In genomic region chr11:100745085-100745484, GRCm38 (mm10) we compare ENCODE assay signal across 8 mouse cellular contexts. TPM values are rescaled to one million over a fixed set of nuclear protein-coding genes. Genes with fewer than 3 reads are reported as not detected.
DNase-seq lines count a peak whose midpoint lies in the region; ATAC-seq lines count a peak whose summit lies in the region.
"Had no signal": no experiment of that assay in that cellular context is flagged by ENCODE, and none has a peak within 500 bp of the region (broad histone marks: within the 10 kb centered on the region; RNA-seq: fewer than 3 reads in every experiment).

No protein-coding gene starts in this region.

- 10% methylated on average over 6 of the region's 6 CpGs for WGBS in hindbrain, embryonic 14.5 days
- WGBS in midbrain, embryonic 15.5 days: 12% methylated on average over 6 of the region's 6 CpGs

- H3K27ac ChIP-seq in hindbrain, embryonic 14.5 days: no peak overlapping the region
- H3K27ac ChIP-seq in midbrain, embryonic 15.5 days: no peak overlapping the region
- H3K27ac ChIP-seq: neural tube, embryonic 12.5 days had no signal

- no peaks in the 10 kb centered on the region for H3K4me1 ChIP-seq in hindbrain, embryonic 14.5 days (replicated peaks; ENCODE audit: control insufficient read depth, insufficient read depth, low read length)
- H3K4me1 ChIP-seq in midbrain, embryonic 15.5 days: no peaks in the 10 kb centered on the region
- H3K4me1 ChIP-seq: neural tube, embryonic 12.5 days had no signal

- no peak overlapping the region; the same call in 1 of the 2 replicates for H3K9ac ChIP-seq in hindbrain, embryonic 14.5 days
- no peak overlapping the region for H3K9ac ChIP-seq in midbrain, embryonic 15.5 days
- H3K9ac ChIP-seq: neural tube, embryonic 12.5 days had no signal

- no peak overlapping the region for H3K4me2 ChIP-seq in hindbrain, embryonic 14.5 days (replicated peaks)
- H3K4me2 ChIP-seq in midbrain, embryonic 15.5 days: no peak overlapping the region
- H3K4me2 ChIP-seq: neural tube, embryonic 12.5 days had no signal

- no peak overlapping the region for H3K4me3 ChIP-seq in hindbrain, embryonic 14.5 days (replicated peaks; ENCODE audit: low read length)
- H3K4me3 ChIP-seq in midbrain, embryonic 15.5 days: no peak overlapping the region
- H3K4me3 ChIP-seq: neural tube, embryonic 12.5 days had no signal

- peaks cover 41% of the 10 kb centered on the region for H3K36me3 ChIP-seq in hindbrain, embryonic 14.5 days (replicated peaks; ENCODE audit: control insufficient read depth, insufficient read depth)
- H3K36me3 ChIP-seq in midbrain, embryonic 15.5 days (replicated peaks): peaks cover 11% of the 10 kb centered on the region; the same call in 1 of the 2 replicates

- H3K9me3 ChIP-seq in hindbrain, embryonic 14.5 days (ENCODE audit: control insufficient read depth, low read length): no peaks in the 10 kb centered on the region
- H3K9me3 ChIP-seq in midbrain, embryonic 15.5 days: no peaks in the 10 kb centered on the region
- H3K9me3 ChIP-seq: neural tube, embryonic 12.5 days had no signal

- no peaks in the 10 kb centered on the region for H3K27me3 ChIP-seq in hindbrain, embryonic 14.5 days (ENCODE audit: control insufficient read depth, insufficient read depth, low read length)
- H3K27me3 ChIP-seq in midbrain, embryonic 15.5 days (replicated peaks): 0 out of 2 replicates have a peak, but pooled peaks cover 4% of the 10 kb centered on the region

- 0 out of 2 replicates have a peak, but pooled peaks have one; percentile 58 for ATAC-seq in hindbrain, embryonic 14.5 days (ENCODE audit: low FRiP score)
- ATAC-seq in midbrain, embryonic 15.5 days (replicated peaks): peak; percentile 62

- peak; percentile 60 for DNase-seq in left cerebral cortex, postnatal 4 days
- DNase-seq in left cerebral cortex, adult 11 months (ENCODE audit: low spot score): no peak
- DNase-seq in R1 (ENCODE audit: low read depth, low spot score): peak; percentile 87
- peak; percentile 76 to 79 for DNase-seq in cerebellum, postnatal 10 days
- peak; percentile 73 for DNase-seq in hindbrain, embryonic 14.5 days (ENCODE audit: low spot score)
- DNase-seq in thymus, postnatal 36 days: peak; percentile 51

- intact Hi-C loops in left cerebral cortex, postnatal 4 days (cut with DNase I): loop anchor here (10.0 kb wide), 1 partner anchor 210 kb away; no protein-coding TSS in a partner anchor

RNA-seq across cellular contexts. Expression of gene Rab5c, which starts 7.1 kb away (rescaled TPM):
- total RNA-seq in left cerebral cortex, postnatal 4 days (2021): 100 to 1,000 TPM; 168 to 174 TPM
- polyA plus RNA-seq in hindbrain, embryonic 14.5 days (2014; fragmentation: Nextera tagmentation; extraction: Ambion mirVana): 80.5 and 105 TPM in 2 replicates
- 39.3 and 40.9 TPM in 2 replicates for polyA plus RNA-seq in midbrain, embryonic 15.5 days (2015; fragmentation: Nextera tagmentation; extraction: Ambion mirVana)

RNA-seq across cellular contexts. Expression of gene Kcnh4, which starts 14.7 kb away (rescaled TPM):
- 10 to 100 TPM; 11.2 to 12.4 TPM for total RNA-seq in left cerebral cortex, postnatal 4 days (2021)
- 7.6 and 8.8 TPM in 2 replicates for polyA plus RNA-seq in hindbrain, embryonic 14.5 days (2014; fragmentation: Nextera tagmentation; extraction: Ambion mirVana)
- polyA plus RNA-seq in midbrain, embryonic 15.5 days (2015; fragmentation: Nextera tagmentation; extraction: Ambion mirVana): 10.9 and 13.6 TPM in 2 replicates

RNA-seq across cellular contexts. Expression of gene Hcrt, which starts 17.6 kb away (rescaled TPM):
- not detected for total RNA-seq in left cerebral cortex, postnatal 4 days (2021)
- polyA plus RNA-seq in hindbrain, embryonic 14.5 days (2014; fragmentation: Nextera tagmentation; extraction: Ambion mirVana): 0.78 TPM in 1 of 2 replicates, not detected in the other
- polyA plus RNA-seq in midbrain, embryonic 15.5 days (2015; fragmentation: Nextera tagmentation; extraction: Ambion mirVana): 2.3 and 3.3 TPM in 2 replicates

RNA-seq across cellular contexts. Expression of gene Ghdc, which starts 25.7 kb away (rescaled TPM):
- 1 to 10 TPM; 5.5 to 7.2 TPM for total RNA-seq in left cerebral cortex, postnatal 4 days (2021)
- polyA plus RNA-seq in hindbrain, embryonic 14.5 days (2014; fragmentation: Nextera tagmentation; extraction: Ambion mirVana): 2.7 and 4.4 TPM in 2 replicates
- 5.7 and 6.4 TPM in 2 replicates for polyA plus RNA-seq in midbrain, embryonic 15.5 days (2015; fragmentation: Nextera tagmentation; extraction: Ambion mirVana)

RNA-seq across cellular contexts. Expression of gene Hspb9, which starts 31.4 kb away (rescaled TPM):
- not detected for total RNA-seq in left cerebral cortex, postnatal 4 days (2021)
- not detected in 2 replicates for polyA plus RNA-seq in hindbrain, embryonic 14.5 days (2014; fragmentation: Nextera tagmentation; extraction: Ambion mirVana)
- not detected in 2 replicates for polyA plus RNA-seq in midbrain, embryonic 15.5 days (2015; fragmentation: Nextera tagmentation; extraction: Ambion mirVana)
- polyA plus RNA-seq: neural tube, embryonic 12.5 days had no signal
